Mouse (Mus musculus) left cerebral cortex, postnatal 14 days (tissue): ENCODE data around the gene Swi5. TPM values are rescaled to one million over a fixed set of nuclear protein-coding genes. Genes with fewer than 3 reads are reported as not detected.

Experiments
- DNase-seq, 2 experiments: peaks; one replicate each; pipeline ENCODE4 v3.0.0; 2021 to 2022; ENCODE audit warnings: low spot score in 2 of 2, mixed read lengths in 1 of 2
- intact Hi-C: fragments of 180-260 bp; cut with DNase I; formaldehyde crosslinking; loops from one replicate; pipeline ENCODE4 v1.15.1; 2025
- total RNA-seq, 2 experiments: library from RNA; stranded (reverse); gene quantifications; 2 replicates each; pipeline ENCODE4 v1.2.3; 2021

Gene Swi5
- total RNA-seq, 2 experiments from 2014 or later: 204 to 219 TPM

DNA sequence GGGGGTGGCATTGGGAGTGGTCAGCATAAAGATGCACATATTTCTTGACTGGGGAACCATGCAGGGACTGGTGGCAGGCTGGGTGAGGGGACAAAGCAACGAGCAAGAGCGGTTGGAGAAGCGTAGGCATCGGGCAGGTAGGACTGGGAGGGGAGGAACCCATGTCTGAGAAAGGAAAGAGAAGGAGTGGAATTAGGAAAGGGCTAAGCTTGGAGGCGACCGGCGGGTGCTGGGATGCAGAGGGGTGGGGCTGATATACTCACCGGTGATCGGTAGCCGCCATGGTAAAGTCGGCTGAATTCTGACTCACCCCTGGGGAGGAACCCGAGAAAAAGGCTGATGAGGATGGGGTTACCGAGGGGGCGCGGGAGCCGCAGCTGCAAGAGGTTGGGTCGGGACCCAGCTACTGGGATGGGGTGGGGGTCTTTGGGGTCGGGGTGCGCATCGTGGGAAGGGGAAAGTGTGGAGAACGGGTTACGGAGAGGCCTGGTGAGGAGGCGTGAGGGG, 488 bp downstream of the Swi5 start, which contains the start of gene Golga2:
Gene Golga2 (plus strand): TSS at position 51 of the 507 bp plus-strand sequence.
- DNase-seq: no peak
- intact Hi-C loops: loop anchor here (5.0 kb wide), 1 partner anchor 50 kb away; the partner anchor contains the start of gene Pomt1

GRCm38 (mm10) chr2:32283986-32284385, 3.9 kb downstream of the Swi5 start:
- intact Hi-C loops: no loop called here

DNA sequence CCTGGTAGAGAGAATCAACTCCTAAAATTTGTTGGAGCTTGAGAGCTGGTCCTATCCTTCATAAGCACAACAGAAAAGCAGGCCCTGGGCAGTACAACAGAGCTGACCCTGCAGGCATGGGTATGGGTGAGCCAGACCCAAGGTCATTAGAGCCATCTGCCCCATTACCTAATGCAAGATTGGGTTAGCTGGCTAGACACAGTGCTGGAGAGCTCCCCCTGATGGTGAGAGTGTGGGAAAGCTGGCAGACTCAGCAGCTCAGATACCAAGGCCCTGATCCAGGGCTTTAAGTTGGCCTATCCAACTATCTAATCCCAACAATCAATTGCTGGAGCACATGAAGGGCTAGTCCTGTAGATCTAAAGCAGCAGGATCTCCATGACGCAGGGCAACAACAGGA, 5.1 kb downstream of the Swi5 start:
- DNase-seq: no peak

More at GRCm38 (mm10) chr2:32283986-32284385, 3.9 kb downstream of the Swi5 start:
- no peak for DNase-seq

DNA sequence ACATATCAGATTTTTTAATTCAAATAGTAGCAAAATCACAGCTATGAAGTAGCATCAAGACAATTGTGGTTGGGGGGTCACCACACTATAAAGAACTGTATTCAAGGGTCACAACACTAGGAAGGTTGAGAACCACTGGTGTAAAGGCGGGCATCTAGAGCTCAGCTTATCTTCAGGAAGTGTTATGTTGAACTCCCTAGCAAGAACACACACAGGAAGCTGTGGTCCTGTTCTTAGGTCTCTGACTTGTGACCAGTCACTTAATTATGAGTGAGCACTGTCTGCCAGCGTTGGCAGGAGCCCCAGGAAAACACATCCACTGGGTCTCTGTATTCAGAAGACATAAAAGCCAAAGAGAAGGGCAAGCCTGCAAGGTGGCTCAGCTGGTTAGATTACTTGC, 5.6 kb downstream of the Swi5 start:
- intact Hi-C loops: no loop called here

More for the DNA sequence above, 5.1 kb downstream of the Swi5 start:
- intact Hi-C loops: no loop called here

DNA sequence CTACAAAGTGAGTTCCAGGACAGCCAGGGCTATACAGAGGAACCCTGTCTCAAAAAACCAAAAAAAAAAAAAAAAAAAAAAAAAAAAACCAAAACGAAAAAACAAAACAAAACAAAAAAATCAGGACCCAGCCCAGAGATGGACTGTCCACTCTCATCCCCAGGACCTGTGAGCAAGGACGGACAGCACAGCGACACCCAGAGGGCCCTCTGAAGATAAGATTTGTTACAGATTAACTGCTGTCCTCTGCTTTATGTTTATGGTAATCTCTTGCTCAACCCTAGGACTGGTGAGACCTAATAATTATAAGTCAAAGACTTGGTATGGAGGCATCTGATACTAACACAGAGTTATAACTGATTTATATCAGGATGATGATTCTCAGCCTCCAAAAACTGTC, 12.1 kb downstream of the Swi5 start:
- intact Hi-C loops: no loop called here
- no peak for DNase-seq

More for the DNA sequence above, 5.6 kb downstream of the Swi5 start:
- no peak for DNase-seq

- intact Hi-C loops: no loop called here
- peak; percentile 41 to 53 for DNase-seq
Measured at GRCm38 (mm10) chr2:32260635-32261034, 27.2 kb downstream of the Swi5 start.

GRCm38 (mm10) chr2:32259657-32260417, 28.0 kb downstream of the Swi5 start, which contains the start of gene Uck1:
Uck1 (minus strand) TSS chr2:32260159.
- DNase-seq: peak; percentile 87 to 91
- intact Hi-C loops: no loop called here

GRCm38 (mm10) chr2:32258887-32259533, 28.9 kb downstream of the Swi5 start:
- intact Hi-C loops: no loop called here
- DNase-seq: no peak

DNA sequence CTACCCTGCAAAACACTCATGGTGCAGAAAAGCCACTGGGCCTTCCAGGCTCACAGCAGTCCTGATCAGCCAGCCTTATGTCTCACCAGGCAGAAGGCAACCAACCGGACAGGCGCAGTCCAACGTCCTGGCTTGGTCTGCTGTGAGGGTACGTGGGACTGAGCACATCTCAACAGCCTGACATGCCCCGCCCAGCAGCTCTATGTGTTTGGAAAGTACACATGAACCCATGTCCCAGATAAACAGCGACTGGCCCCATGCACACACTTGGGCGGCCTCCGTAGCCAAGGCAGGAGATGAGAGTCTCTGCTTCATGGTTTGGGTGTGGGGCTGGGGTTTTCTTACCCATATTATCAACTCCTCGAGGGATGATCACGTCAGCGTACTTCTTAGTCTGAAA, 31.6 kb downstream of the Swi5 start:
- no peak for DNase-seq
- intact Hi-C loops: no loop called here

DNA sequence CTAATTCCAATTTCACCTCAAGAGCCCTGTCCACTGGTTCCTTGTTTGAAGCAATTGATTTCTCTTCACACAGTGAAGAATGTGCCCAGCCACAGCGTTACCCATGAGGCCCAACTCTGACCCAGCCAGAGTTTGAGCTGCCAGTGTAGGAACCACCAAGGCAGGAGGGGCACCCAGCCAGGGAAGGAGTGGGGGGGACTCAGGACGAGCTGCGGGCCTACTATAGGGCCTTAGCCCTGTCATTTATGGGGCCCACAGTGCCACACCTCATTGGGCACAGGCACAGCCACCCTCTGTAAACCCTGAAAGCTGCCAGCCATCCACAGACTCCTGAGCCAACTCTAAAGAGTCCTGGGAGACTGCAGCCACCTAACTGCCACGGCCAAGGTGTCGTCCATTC, 33.3 kb downstream of the Swi5 start:
- intact Hi-C loops: no loop called here

GRCm38 (mm10) chr2:32253352-32253751, 34.5 kb downstream of the Swi5 start:
- no peak for DNase-seq
- intact Hi-C loops: no loop called here

More for the DNA sequence above, 33.3 kb downstream of the Swi5 start:
- no peak for DNase-seq

- DNase-seq: no peak
- intact Hi-C loops: no loop called here
Measured at GRCm38 (mm10) chr2:32252658-32253057, 35.2 kb downstream of the Swi5 start.

- intact Hi-C loops: no loop called here
- no peak for DNase-seq
Measured at GRCm38 (mm10) chr2:32251791-32252527, 35.9 kb downstream of the Swi5 start.

- no peak for DNase-seq
- intact Hi-C loops: no loop called here
Measured at GRCm38 (mm10) chr2:32248377-32249361, 39.2 kb downstream of the Swi5 start.

- no peak for DNase-seq
- intact Hi-C loops: no loop called here
Measured at GRCm38 (mm10) chr2:32246741-32247140, 41.1 kb downstream of the Swi5 start.

- DNase-seq: no peak
- intact Hi-C loops: no loop called here
Measured at GRCm38 (mm10) chr2:32242986-32243385, 44.9 kb downstream of the Swi5 start.

- intact Hi-C loops: no loop called here
- DNase-seq: no peak
Measured at GRCm38 (mm10) chr2:32240591-32240990, 47.3 kb downstream of the Swi5 start.

DNA sequence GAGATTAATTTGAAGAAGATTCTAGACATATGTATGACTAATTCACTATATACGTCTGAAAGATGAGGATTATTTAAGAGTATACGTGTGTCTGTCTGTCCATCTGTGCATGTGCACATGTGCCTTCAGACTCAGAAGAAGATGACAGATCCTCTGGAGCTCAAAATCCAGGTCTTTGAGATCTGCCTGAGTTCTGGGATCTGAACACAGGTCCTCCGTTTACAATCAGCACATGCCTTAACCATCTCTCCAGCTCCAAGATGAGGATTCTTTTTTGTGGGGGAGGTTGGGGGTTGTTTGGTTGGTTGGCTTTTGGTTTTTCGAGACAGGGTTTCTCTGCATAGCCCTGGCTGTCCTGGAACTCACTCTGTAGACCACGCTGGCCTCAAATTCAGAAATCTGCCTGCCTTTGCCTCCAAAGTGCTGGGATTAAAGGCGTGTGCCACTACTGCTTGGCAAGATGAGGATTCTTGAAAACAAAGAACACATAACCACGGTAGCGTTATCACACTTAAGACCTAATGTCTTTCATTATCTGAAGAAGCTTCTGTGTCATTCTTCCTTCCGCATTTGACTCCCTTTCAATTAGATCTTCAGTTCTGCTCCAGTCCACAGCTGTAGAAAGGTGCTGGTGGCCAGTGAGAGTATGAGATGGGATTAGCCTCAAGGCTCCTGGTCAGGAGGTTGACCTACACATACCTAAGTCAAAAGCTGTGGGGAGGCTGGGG, 49.0 kb downstream of the Swi5 start:
- intact Hi-C loops: loop anchor here (5.0 kb wide), 1 partner anchor 48 kb away; the partner anchor contains the start of genes Golga2 and Swi5
- no peak for DNase-seq
